Mouse (Mus musculus): Measurements from ENCODE around the gene Rcan1.
A peak's percentile ranks its signal among the peaks of the same experiment; 100 is the strongest.
"Not testable (repeated sequence)": the region's sequence is repeated elsewhere in the genome, so short reads cannot be mapped to it uniquely, and the experiment has no call there.

The Rcan1 gene

DNA sequence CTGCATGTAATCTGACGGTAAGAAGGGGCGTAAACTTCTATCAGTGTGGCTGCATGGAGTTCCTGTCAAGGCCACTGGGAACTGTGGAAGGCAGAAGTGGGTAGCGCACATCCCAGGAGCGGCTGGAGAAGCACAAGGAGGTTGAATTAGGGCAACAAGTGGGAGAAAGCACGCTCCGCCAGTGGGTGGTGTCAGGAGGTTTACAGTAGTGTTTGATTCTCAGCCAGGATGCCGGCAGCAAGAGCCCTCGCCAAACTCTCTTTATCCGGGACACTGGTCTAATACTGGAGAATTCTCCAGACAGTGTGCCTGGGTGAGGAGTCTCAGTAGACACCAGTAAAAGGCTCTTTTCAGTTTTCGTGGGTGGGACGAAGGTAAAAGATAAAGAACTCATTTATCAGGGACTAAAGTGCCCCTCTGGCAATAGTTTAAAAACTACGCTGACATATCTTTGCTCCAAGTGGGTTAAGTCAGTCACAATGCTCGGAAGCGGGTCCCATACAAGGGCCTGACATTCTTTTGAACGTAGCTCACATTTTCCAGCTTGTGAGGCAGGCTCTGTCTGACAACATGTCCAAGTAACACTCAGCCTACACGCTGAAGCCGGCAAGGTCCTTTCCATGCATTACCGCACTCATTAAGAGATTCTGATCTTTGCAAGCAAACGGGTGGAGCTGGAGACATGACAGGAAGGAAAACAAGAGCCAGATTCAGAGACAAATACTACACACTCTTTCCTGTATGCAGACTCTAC is 42.3 kb downstream of the Rcan1 start:
- DNase-seq = peak; percentile 41 to 60

- DNase-seq = no peak
These were observed 44.0 kb downstream of the Rcan1 start for GRCm38 (mm10) chr16:92426708-92427107.

DNA sequence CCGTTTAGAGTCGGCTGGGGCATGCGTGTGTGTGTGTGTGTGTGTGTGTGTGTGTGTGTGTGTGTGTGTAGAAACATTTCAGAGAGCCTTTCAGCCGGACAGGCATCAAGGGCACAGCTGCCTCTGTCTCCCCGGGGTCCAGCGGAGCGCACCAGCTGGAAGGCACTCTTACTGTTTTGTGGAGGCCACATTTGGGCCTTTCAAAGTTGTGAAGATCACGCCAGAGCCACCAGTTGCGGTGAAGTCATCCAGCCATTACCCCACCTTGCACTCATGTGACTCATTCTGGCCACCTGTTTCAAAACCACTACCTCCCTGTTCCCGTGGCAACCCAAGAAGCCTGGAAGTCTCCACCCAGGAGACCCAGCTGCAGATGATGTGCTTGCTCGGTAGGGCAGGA is 44.8 kb downstream of the Rcan1 start:
- DNase-seq = no peak

- no peak for DNase-seq
These were observed 47.3 kb downstream of the Rcan1 start for GRCm38 (mm10) chr16:92423363-92423762.

DNA sequence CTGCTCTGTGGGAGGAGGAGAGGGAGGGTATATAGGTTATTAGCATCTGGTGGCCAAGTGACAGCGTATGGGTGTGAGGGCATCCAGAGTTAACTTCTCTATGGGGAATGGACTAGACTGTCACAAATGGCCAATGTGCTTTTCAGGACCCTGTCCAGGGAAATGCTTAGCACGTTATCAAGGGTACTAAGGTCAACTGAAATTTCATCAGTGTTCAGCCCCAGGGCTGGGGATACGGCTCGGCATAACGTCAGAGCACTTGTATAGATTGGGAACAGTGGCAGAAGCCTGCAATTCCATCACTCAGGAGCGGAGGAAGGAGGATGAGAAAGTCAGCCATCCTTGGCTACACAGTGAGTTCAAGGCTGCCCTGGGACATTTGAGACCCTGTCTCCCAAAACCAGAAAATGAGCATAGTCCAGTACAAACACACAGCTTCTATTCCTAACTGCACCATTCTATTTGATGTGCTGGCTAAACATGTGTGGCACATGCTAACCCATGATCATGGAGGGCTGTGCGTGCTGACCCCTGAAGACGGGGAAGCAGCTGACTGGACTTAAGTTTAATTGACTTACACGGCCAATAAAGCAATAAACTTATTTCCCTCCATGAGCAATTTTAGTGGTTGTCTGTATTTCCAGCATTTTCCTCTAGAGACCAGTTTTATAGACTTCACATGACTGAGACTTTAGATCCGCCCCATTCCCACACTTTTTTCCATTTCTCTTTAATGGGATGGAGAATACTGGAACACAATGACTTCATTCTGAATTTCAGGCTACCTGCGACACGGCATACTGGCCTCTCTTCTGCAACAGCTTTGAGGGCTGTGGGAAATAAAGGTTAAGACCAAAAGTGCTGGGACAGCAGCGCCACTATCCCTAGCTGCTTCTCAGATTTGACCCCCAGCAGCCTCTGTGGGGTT is 48.0 kb downstream of the Rcan1 start:
- DNase-seq = no peak

- no peak for DNase-seq
These were observed 49.3 kb downstream of the Rcan1 start for GRCm38 (mm10) chr16:92421147-92421934.

GRCm38 (mm10) chr16:92420641-92421040 is 50.0 kb downstream of the Rcan1 start:
- no peak for DNase-seq

GRCm38 (mm10) chr16:92419099-92419498 is 51.6 kb downstream of the Rcan1 start:
- DNase-seq = no peak

GRCm38 (mm10) chr16:92417267-92417666 is 53.4 kb downstream of the Rcan1 start:
- no peak for DNase-seq

- DNase-seq = peak; percentile 46 to 53
These were observed 55.0 kb downstream of the Rcan1 start for GRCm38 (mm10) chr16:92415702-92416118.

DNA sequence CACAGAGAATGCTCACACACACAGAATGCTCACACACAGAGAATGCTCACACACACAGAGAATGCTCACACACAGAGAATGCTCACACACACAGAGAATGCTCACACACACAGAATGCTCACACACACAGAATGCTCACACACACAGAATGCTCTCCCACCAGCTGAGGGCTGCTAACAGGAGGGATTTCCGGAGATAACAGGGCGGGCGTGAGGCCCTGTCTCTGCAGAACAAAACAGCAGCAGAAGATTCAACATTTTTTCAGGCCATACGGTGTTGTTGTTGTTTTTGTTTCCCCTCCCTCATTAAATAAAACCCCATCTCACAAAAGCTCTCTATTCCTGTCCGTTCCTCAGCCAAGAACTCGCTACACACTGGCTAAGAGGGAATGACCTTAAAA is 55.6 kb downstream of the Rcan1 start:
- not testable (repeated sequence) for DNase-seq

- DNase-seq = no peak
These were observed 57.8 kb downstream of the Rcan1 start for GRCm38 (mm10) chr16:92412888-92413287.

GRCm38 (mm10) chr16:92411981-92412706 is 58.5 kb downstream of the Rcan1 start:
- DNase-seq = peak in 1 of 2 experiments; percentile 21

- DNase-seq = no peak
These were observed 60.3 kb downstream of the Rcan1 start for GRCm38 (mm10) chr16:92410344-92410743.

GRCm38 (mm10) chr16:92407883-92408282 is 62.8 kb downstream of the Rcan1 start:
- peak; percentile 24 to 61 for DNase-seq

GRCm38 (mm10) chr16:92404141-92404540 is 66.5 kb downstream of the Rcan1 start:
- DNase-seq = no peak

- DNase-seq = peak in 1 of 2 experiments; percentile 35
These were observed 67.6 kb downstream of the Rcan1 start for GRCm38 (mm10) chr16:92403069-92403468.

GRCm38 (mm10) chr16:92402216-92402615 is 68.5 kb downstream of the Rcan1 start:
- no peak for DNase-seq

DNA sequence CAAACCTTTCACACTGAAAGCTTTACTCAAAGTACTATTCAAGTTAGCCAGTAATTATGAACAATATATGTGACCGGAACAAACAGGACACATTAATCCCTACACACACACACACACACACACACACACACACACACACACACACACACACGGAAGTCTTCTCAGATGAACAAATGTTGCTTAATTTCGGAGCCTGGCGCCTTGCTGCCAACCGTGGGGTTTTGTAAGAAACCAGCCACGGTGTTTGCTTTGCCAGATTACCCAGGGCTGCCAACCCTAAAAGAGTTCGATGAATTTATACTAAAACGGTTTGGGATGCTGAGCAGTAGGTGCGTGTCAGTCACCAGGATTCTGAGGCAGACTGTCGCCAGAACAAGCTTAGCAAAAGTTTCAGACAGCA is 69.5 kb downstream of the Rcan1 start:
- no peak for DNase-seq

DNA sequence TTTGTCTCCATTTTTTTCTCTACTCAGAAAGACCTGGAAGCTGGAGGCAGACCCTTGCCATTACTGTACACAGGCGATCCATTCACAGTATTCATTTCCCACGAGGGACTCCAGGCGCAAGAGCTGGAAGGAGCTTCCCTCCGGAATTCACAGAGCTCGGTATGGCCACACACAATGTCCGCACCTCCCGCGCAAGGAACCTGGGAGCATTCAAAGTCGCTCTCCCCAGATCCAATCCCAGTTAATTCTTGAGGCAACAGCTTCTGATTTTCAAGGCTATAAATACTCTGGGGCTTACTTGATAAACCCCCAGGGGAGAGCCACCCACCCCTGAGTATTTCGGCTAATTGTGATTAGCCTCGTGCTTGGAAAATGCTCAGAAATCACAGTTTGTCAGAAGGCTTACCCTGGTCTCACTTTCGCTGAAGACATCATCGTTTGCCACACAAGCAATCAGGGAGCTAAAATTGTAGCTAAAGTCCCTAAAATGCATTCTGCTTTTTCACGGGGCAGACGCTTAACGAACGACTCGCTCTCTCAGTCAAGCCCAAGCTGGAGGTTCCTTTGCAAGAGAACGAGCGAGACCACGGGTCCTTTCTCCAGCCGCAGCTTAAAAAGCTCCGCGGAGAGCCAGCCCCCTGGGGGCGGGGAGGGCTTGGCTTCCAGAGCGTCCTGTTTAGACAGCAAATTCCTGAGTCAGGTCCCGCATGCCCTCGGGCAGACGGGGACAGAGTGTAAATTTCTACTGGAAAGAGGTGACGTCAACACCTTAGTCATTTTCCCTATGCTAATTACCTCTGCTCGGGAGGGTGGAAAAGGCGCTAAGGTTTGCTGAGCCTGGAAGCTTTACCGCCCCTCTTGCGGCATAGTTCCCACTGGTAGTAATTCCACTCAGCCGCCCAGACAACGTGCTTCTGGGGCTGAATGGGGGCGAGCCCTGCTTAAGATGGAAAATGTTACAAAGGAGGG is 70.9 kb downstream of the Rcan1 start:
- peak; percentile 91 to 95 for DNase-seq

DNA sequence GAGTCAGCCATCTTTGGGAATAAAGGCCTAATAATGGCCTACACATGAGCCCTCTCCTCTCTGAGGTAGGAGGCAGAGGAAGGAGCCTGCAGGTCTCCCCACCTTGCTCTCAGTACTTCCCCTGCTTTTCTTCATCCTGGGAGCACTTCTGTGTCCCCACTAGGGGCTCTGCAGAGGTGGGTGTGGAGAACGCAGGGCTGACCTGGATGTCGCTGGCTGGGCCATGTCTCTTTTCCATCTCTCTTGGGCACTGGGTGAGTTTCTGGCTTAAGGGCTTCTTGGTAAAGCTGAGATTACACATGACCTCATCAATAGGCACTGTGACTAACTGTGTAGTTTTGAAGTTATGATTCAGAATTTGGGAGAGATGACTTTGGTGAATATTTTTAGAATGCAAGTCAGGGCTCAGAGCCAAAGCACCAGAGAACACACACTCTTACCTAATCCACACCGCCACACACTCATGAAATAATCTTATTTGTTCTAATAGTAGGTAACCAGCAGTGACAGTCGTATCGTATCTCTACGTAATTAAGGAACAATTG is 72.0 kb downstream of the Rcan1 start:
- DNase-seq = no peak

All from kidney, postnatal 4 days (tissue).